Mouse (Mus musculus): ENCODE results near the gene Doc2b.

DNA sequence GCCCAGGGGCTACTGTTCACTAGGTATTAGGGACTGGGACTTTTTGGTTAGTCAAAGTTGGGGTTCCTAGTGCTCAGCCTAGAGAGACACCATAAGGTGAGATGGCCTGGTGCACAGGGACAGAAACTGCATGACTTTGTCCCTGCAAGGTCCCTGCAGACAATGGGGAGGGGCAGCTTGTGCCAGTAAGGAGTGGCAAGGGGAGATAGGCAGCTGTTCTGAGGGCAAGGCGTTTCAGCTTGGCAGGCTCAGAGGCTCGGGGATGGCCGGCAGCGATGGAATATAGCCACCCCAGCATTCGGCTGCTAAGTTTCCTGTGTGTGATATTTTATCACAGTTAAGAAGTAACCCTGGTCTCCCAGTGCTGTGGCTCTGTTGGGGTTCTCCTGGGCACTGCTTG lies 12.1 kb downstream of the Doc2b start:
- no peak for TF ChIP-seq POLR2A (IDR thresholded peaks at IDR 0.05; ENCODE audit: control insufficient read depth, extremely low read depth, insufficient read depth, low read length, poor library complexity)
- TF ChIP-seq CTCF (IDR thresholded peaks at IDR 0.05; ENCODE audit: borderline replicate concordance, control insufficient read depth, extremely low read depth, insufficient read depth, low read length, poor library complexity) = no peak

Measured in thymus, adult 2 months (tissue).